Mouse (Mus musculus) kidney, embryonic 16.5 days (tissue): ENCODE measurements at regions not wholly inside any gene's neighbourhood (a gene's known extent, or its start where the extent isn't known, plus 50 kb on each side); places are given as distances from the start of the nearest gene placed in this dataset.

ENCODE experiments used
- ATAC-seq: fragments of 200-750 bp; cut with Nextera tagmentation; 2 replicates; pipeline ENCODE4 v1.8.0; 2017; ENCODE audit warnings: moderate TSS enrichment; ENCODE audit not compliant: low FRiP score, low TSS enrichment
- H3K27ac ChIP-seq: fragments of 300-500 bp; sonication (generic); 2 replicates; pipeline ENCODE4 v1.5.1; 2014; ENCODE audit warnings: low read length
- H3K27me3 ChIP-seq: fragments of 300-500 bp; sonication (generic); 2 replicates; pipeline ENCODE4 v1.6.1; 2014; ENCODE audit warnings: low read length, control low read depth, mixed read lengths; ENCODE audit not compliant: insufficient read depth
- H3K36me3 ChIP-seq: fragments of 300-500 bp; sonication (generic); 2 replicates; pipeline ENCODE4 v1.6.1; 2014; ENCODE audit warnings: low read length, control low read depth, mixed read lengths; ENCODE audit not compliant: insufficient read depth
- H3K4me1 ChIP-seq: fragments of 300-500 bp; sonication (generic); 2 replicates; pipeline ENCODE4 v1.6.1; 2014; ENCODE audit warnings: low read length, control low read depth, mixed read lengths; ENCODE audit not compliant: insufficient read depth
- H3K4me2 ChIP-seq: fragments of 300-500 bp; sonication (generic); replicated peaks from 2 replicates; pipeline ENCODE4 v1.6.1; 2014; ENCODE audit warnings: low read depth, low read length
- H3K4me3 ChIP-seq: fragments of 300-500 bp; sonication (generic); 2 replicates; pipeline ENCODE4 v1.5.1; 2014; ENCODE audit warnings: mild to moderate bottlenecking, low read length
- H3K9ac ChIP-seq: fragments of 300-500 bp; sonication (generic); replicated peaks from 2 replicates; pipeline ENCODE4 v1.6.1; 2014; ENCODE audit warnings: low read length
- H3K9me3 ChIP-seq: fragments of 300-500 bp; sonication (generic); 2 replicates; pipeline ENCODE4 v1.6.1; 2016; ENCODE audit warnings: low read length, control low read depth
- WGBS: fragments of 180-500 bp; shearing (Covaris S2); extraction: QIAGEN DNeasy Blood & Tissue Kit; methylation state at CpG from one replicate; pipeline ENCODE4 v1.1.7; 2014; 5-methylcytosine and 5-hydroxymethylcytosine counted together

- ATAC-seq: no peak
- 94% methylated on average over 4 of the region's 4 CpGs for WGBS
- H3K9ac ChIP-seq: no peak overlapping the region
- H3K27ac ChIP-seq: no peak overlapping the region
- no peak overlapping the region for H3K4me3 ChIP-seq
- no peaks in the 10 kb centered on the region for H3K36me3 ChIP-seq
- no peak overlapping the region for H3K4me2 ChIP-seq
- H3K27me3 ChIP-seq: no peaks in the 10 kb centered on the region
- H3K9me3 ChIP-seq: no peaks in the 10 kb centered on the region
- no peaks in the 10 kb centered on the region for H3K4me1 ChIP-seq
Measured at GRCm38 (mm10) chr17:62269279-62269678, 611.8 kb downstream of the Efna5 start.

- ATAC-seq: no peak
- WGBS: 64% methylated on average over 3 of the region's 3 CpGs
Measured at GRCm38 (mm10) chr17:62253448-62253847, 627.7 kb downstream of the Efna5 start.

GRCm38 (mm10) chr17:62248011-62248410, 633.1 kb downstream of the Efna5 start:
- Histone ChIP-seq H3K4me2 (no peak overlapping the region), H3K27me3 (no peaks in the 10 kb centered on the region), H3K36me3 (no peaks in the 10 kb centered on the region), H3K9me3 (no peaks in the 10 kb centered on the region), H3K27ac (no peak overlapping the region), H3K4me3 (no peak overlapping the region), H3K9ac (no peak overlapping the region), H3K4me1 (no peaks in the 10 kb centered on the region)
- WGBS: 28% methylated on average over 3 of the region's 3 CpGs
- no peak for ATAC-seq

More at GRCm38 (mm10) chr17:62253448-62253847, 627.7 kb downstream of the Efna5 start:
- H3K27ac ChIP-seq: no peak overlapping the region
- no peak overlapping the region for H3K4me3 ChIP-seq
- no peaks in the 10 kb centered on the region for H3K27me3 ChIP-seq
- H3K9me3 ChIP-seq: no peaks in the 10 kb centered on the region
- no peaks in the 10 kb centered on the region for H3K4me1 ChIP-seq
- no peak overlapping the region for H3K4me2 ChIP-seq
- no peaks in the 10 kb centered on the region for H3K36me3 ChIP-seq
- H3K9ac ChIP-seq: no peak overlapping the region

- Histone ChIP-seq H3K4me3 (no peak overlapping the region), H3K36me3 (no peaks in the 10 kb centered on the region), H3K27ac (no peak overlapping the region), H3K27me3 (no peaks in the 10 kb centered on the region), H3K4me2 (no peak overlapping the region), H3K9ac (no peak overlapping the region), H3K9me3 (no peaks in the 10 kb centered on the region), H3K4me1 (no peaks in the 10 kb centered on the region)
- 76% methylated on average over 4 of the region's 4 CpGs for WGBS
- ATAC-seq: no peak
Measured at GRCm38 (mm10) chr17:62246650-62247049, 634.5 kb downstream of the Efna5 start.

- Histone ChIP-seq H3K4me2 (no peak overlapping the region), H3K36me3 (no peaks in the 10 kb centered on the region), H3K9me3 (no peaks in the 10 kb centered on the region), H3K27me3 (no peaks in the 10 kb centered on the region), H3K4me1 (no peaks in the 10 kb centered on the region), H3K4me3 (no peak overlapping the region), H3K9ac (no peak overlapping the region), H3K27ac (no peak overlapping the region)
- ATAC-seq: no peak
Measured at GRCm38 (mm10) chr17:62230939-62231338, 650.2 kb downstream of the Efna5 start.

- 57% methylated on average over 9 of the region's 9 CpGs for WGBS
- Histone ChIP-seq H3K4me1 (no peaks in the 10 kb centered on the region), H3K9ac (no peak overlapping the region), H3K4me3 (no peak overlapping the region), H3K9me3 (no peaks in the 10 kb centered on the region), H3K27me3 (no peaks in the 10 kb centered on the region), H3K27ac (no peak overlapping the region), H3K36me3 (no peaks in the 10 kb centered on the region), H3K4me2 (no peak overlapping the region)
- ATAC-seq: no peak
Measured at GRCm38 (mm10) chr17:62210441-62211025, 670.6 kb downstream of the Efna5 start.

- 84% methylated on average over 2 of the region's 2 CpGs for WGBS
- H3K9me3 ChIP-seq: no peaks in the 10 kb centered on the region
Measured at GRCm38 (mm10) chr17:62202658-62203057, 678.5 kb downstream of the Efna5 start.

GRCm38 (mm10) chr17:62200491-62200890, 680.6 kb downstream of the Efna5 start:
- no peaks in the 10 kb centered on the region for H3K4me1 ChIP-seq
- ATAC-seq: no peak
- H3K9me3 ChIP-seq: no peaks in the 10 kb centered on the region
- 88% methylated on average over 4 of the region's 4 CpGs for WGBS
- no peaks in the 10 kb centered on the region for H3K36me3 ChIP-seq
- H3K4me2 ChIP-seq: no peak overlapping the region
- H3K9ac ChIP-seq: no peak overlapping the region
- no peak overlapping the region for H3K27ac ChIP-seq
- no peak overlapping the region for H3K4me3 ChIP-seq
- H3K27me3 ChIP-seq: no peaks in the 10 kb centered on the region

More at GRCm38 (mm10) chr17:62202658-62203057, 678.5 kb downstream of the Efna5 start:
- no peaks in the 10 kb centered on the region for H3K27me3 ChIP-seq
- H3K9ac ChIP-seq: no peak overlapping the region
- no peak overlapping the region for H3K4me3 ChIP-seq
- no peak overlapping the region for H3K4me2 ChIP-seq
- ATAC-seq: no peak
- no peaks in the 10 kb centered on the region for H3K36me3 ChIP-seq
- no peak overlapping the region for H3K27ac ChIP-seq
- H3K4me1 ChIP-seq: no peaks in the 10 kb centered on the region

- Histone ChIP-seq H3K4me1 (no peaks in the 10 kb centered on the region), H3K4me3 (no peak overlapping the region), H3K27ac (no peak overlapping the region), H3K9ac (no peak overlapping the region), H3K4me2 (no peak overlapping the region), H3K36me3 (no peaks in the 10 kb centered on the region), H3K27me3 (no peaks in the 10 kb centered on the region), H3K9me3 (no peaks in the 10 kb centered on the region)
- no peak for ATAC-seq
- 89% methylated on average over 6 of the region's 6 CpGs for WGBS
Measured at GRCm38 (mm10) chr17:62199559-62199958, 681.6 kb downstream of the Efna5 start.

GRCm38 (mm10) chr17:62178612-62179210, 702.4 kb downstream of the Efna5 start:
- ATAC-seq: no peak
- H3K27me3 ChIP-seq: no peaks in the 10 kb centered on the region
- no peaks in the 10 kb centered on the region for H3K9me3 ChIP-seq
- H3K36me3 ChIP-seq: no peaks in the 10 kb centered on the region
- 66% methylated on average over 2 of the region's 2 CpGs for WGBS
- H3K4me2 ChIP-seq: no peak overlapping the region
- no peak overlapping the region for H3K27ac ChIP-seq
- no peak overlapping the region for H3K9ac ChIP-seq
- H3K4me3 ChIP-seq: no peak overlapping the region
- no peaks in the 10 kb centered on the region for H3K4me1 ChIP-seq
